ENCODE assay signal across 20 mouse cellular contexts in the genomic region with DNA sequence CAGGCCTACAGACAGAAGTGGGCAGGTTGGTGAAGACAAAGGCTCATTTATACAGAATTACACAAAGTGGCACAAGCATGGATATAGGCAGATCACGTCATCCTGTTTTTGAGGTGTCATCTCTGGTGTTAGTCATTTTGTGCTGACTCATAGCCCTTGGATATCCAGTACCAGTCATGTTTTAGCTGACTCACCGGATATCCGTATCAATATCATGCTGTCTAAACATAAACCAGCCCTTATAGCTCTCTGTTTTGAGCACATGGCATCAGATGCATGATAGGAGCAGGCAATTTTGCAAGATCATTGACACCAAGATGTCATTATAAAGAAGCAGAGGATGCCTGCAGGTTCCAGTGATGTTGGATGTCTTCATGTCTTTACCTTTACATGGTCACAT.
A peak's percentile ranks its signal among the peaks of the same experiment; 100 is the strongest.
DNase-seq lines count a peak whose midpoint lies in the region; ATAC-seq and TF ChIP-seq lines count a peak whose summit lies in the region.
"Had no signal": no experiment of that assay in that cellular context is flagged by ENCODE, and none has a peak within 500 bp of the region (broad histone marks: within the 10 kb centered on the region; RNA-seq: fewer than 3 reads in every experiment).

No protein-coding gene starts in this region.

- H3K27ac ChIP-seq in heart, embryonic 12.5 days (ENCODE audit: poor library complexity, severe bottlenecking): peak overlapping the region; percentile 31; the same call in 1 of the 2 replicates
- no peak overlapping the region for H3K27ac ChIP-seq in ES-E14 (ENCODE audit: insufficient read depth, low read depth, low read length, poor library complexity, severe bottlenecking)
- H3K27ac ChIP-seq in liver, embryonic 16.5 days (ENCODE audit: low read length): peak overlapping the region; percentile 94
- H3K27ac ChIP-seq: forebrain, embryonic 12.5 days; hindbrain, embryonic 15.5 days; lung, embryonic 15.5 days; neural tube, embryonic 15.5 days had no signal

- no peak for DNase-seq in heart, adult 9 months (ENCODE audit: low spot score in 2 of 2)
- no peak for DNase-seq in ES-E14 (ENCODE audit: low read depth, low spot score)
- DNase-seq in B cell, adult 2 months: no peak
- no peak for DNase-seq in lung, postnatal 14 days
- no peak for DNase-seq in urinary bladder, postnatal 14 days (ENCODE audit: low spot score)
- DNase-seq: adrenal gland, postnatal 25 days; cerebellum, adult 2 months; heart, adult 11 months; heart, postnatal 14 days; kidney, adult 8-10 months; retina, postnatal 1 day; spleen, adult 18-20 months had no signal

- in situ Hi-C loops in ES-E14 (cut with MboI; ENCODE audit: low sequenced_read_pairs in 2 of 2, unreplicated experiment in 2 of 2): no loop called here

- 0 out of 2 replicates have a peak, but pooled peaks cover 5% of the 10 kb centered on the region for H3K27me3 ChIP-seq in heart, embryonic 12.5 days (replicated peaks)
- H3K27me3 ChIP-seq in liver, embryonic 16.5 days (ENCODE audit: control insufficient read depth, insufficient read depth, low read depth, low read length): no peaks in the 10 kb centered on the region
- H3K27me3 ChIP-seq: forebrain, embryonic 12.5 days; hindbrain, embryonic 15.5 days; lung, embryonic 15.5 days; neural tube, embryonic 15.5 days had no signal

- 79% methylated on average over 3 of the region's 3 CpGs for WGBS in heart, embryonic 12.5 days
- 38% methylated on average over 3 of the region's 3 CpGs for WGBS in liver, embryonic 16.5 days (ENCODE audit: insufficient replicate concordance)

- H3K4me3 ChIP-seq in heart, embryonic 12.5 days: no peak overlapping the region
- no peak overlapping the region for H3K4me3 ChIP-seq in ES-E14 (ENCODE audit: insufficient read depth in 1 of 2, low read depth in 1 of 2, low read length in 2 of 2, poor library complexity in 1 of 2, severe bottlenecking in 1 of 2)
- H3K4me3 ChIP-seq in liver, embryonic 16.5 days (ENCODE audit: low read depth, low read length): no peak overlapping the region
- H3K4me3 ChIP-seq: forebrain, embryonic 12.5 days; hindbrain, embryonic 15.5 days; lung, embryonic 15.5 days; megakaryocyte, embryonic 14.5 days; neural tube, embryonic 15.5 days had no signal

- H3K36me3 ChIP-seq in heart, embryonic 12.5 days: no peaks in the 10 kb centered on the region
- no peaks in the 10 kb centered on the region for H3K36me3 ChIP-seq in ES-E14 (ENCODE audit: control insufficient read depth, insufficient read depth, low read length, poor library complexity, severe bottlenecking)
- no peaks in the 10 kb centered on the region for H3K36me3 ChIP-seq in liver, embryonic 16.5 days (ENCODE audit: control insufficient read depth, insufficient read depth)
- H3K36me3 ChIP-seq: forebrain, embryonic 12.5 days; hindbrain, embryonic 15.5 days; lung, embryonic 15.5 days; neural tube, embryonic 15.5 days had no signal

- H3K9ac ChIP-seq in heart, embryonic 12.5 days: no peak overlapping the region
- no peak overlapping the region for H3K9ac ChIP-seq in ES-E14 (ENCODE audit: insufficient read depth, low read depth, low read length, poor library complexity, severe bottlenecking)
- peak overlapping the region; percentile 32 for H3K9ac ChIP-seq in liver, embryonic 16.5 days (ENCODE audit: low read depth, low read length)
- H3K9ac ChIP-seq: forebrain, embryonic 12.5 days; hindbrain, embryonic 15.5 days; lung, embryonic 15.5 days; neural tube, embryonic 15.5 days had no signal

- H3K9me3 ChIP-seq in heart, embryonic 12.5 days (replicated peaks): no peaks in the 10 kb centered on the region
- H3K9me3 ChIP-seq in ES-E14 (ENCODE audit: control insufficient read depth, insufficient read depth, low read depth, low read length): no peaks in the 10 kb centered on the region
- no peaks in the 10 kb centered on the region for H3K9me3 ChIP-seq in liver, embryonic 16.5 days (replicated peaks; ENCODE audit: control insufficient read depth, low read length)
- H3K9me3 ChIP-seq: forebrain, embryonic 12.5 days; hindbrain, embryonic 15.5 days; lung, embryonic 15.5 days; megakaryocyte, embryonic 14.5 days; neural tube, embryonic 15.5 days had no signal

- ATAC-seq in heart, embryonic 12.5 days (ENCODE audit: insufficient number of reproducible peaks, low FRiP score): peak; percentile 82
- peak; percentile 46 for ATAC-seq in erythroid progenitor cell, adult 5-6 weeks (replicated peaks; ENCODE audit: low FRiP score, poor library complexity, severe bottlenecking)
- ATAC-seq in liver, embryonic 16.5 days (ENCODE audit: low read depth): peak; percentile 72

- H3K4me1 ChIP-seq in heart, embryonic 12.5 days (replicated peaks): no peaks in the 10 kb centered on the region
- no peaks in the 10 kb centered on the region for H3K4me1 ChIP-seq in ES-E14 (ENCODE audit: control insufficient read depth in 2 of 2, insufficient read depth in 2 of 2, low read length in 2 of 2, poor library complexity in 1 of 2)
- H3K4me1 ChIP-seq in liver, embryonic 16.5 days (ENCODE audit: control insufficient read depth, low read depth, low read length): peaks cover 85% of the 10 kb centered on the region

- H3K4me2 ChIP-seq in heart, embryonic 12.5 days: no peak overlapping the region
- peak overlapping the region; percentile 31 for H3K4me2 ChIP-seq in liver, embryonic 16.5 days (ENCODE audit: low read depth, low read length)
- H3K4me2 ChIP-seq: forebrain, embryonic 12.5 days; hindbrain, embryonic 15.5 days; lung, embryonic 15.5 days; neural tube, embryonic 15.5 days had no signal

TF ChIP-seq in ES-E14, 5 proteins besides CTCF, POLR2A, EP300 and RAD21:
- no peak for TF ChIP-seq ZC3H11A (IDR thresholded peaks at IDR 0.05; ENCODE audit: borderline replicate concordance, low read depth, low read length)
- TF ChIP-seq ZNF384 (IDR thresholded peaks at IDR 0.05; ENCODE audit: low read depth, low read length): no peak
- no peak for TF ChIP-seq HCFC1 (IDR thresholded peaks at IDR 0.05; ENCODE audit: borderline replicate concordance, insufficient read depth, low read length)
- TF ChIP-seq MAFK (IDR thresholded peaks at IDR 0.05; ENCODE audit: insufficient read depth, low read depth, low read length): peak; percentile 30; the same call in 1 of the 2 replicates
- TF ChIP-seq CHD2 (IDR thresholded peaks at IDR 0.05; ENCODE audit: low read depth, low read length): no peak
